Mouse (Mus musculus) c-Kit-positive CD71-positive TER-119-negative erythroid progenitor cells, embryonic 14.5 days (primary cell): ENCODE data around the gene Hps3.
A peak's percentile ranks its signal among the peaks of the same experiment; 100 is the strongest.
"Not testable (repeated sequence)": the region's sequence is repeated elsewhere in the genome, so short reads cannot be mapped to it uniquely, and the experiment has no call there.

Source experiments
- DNase-seq: peaks from one replicate; pipeline ENCODE4 v3.0.0-alpha.2; 2013; ENCODE audit warnings: low read depth

Gene Hps3

DNA sequence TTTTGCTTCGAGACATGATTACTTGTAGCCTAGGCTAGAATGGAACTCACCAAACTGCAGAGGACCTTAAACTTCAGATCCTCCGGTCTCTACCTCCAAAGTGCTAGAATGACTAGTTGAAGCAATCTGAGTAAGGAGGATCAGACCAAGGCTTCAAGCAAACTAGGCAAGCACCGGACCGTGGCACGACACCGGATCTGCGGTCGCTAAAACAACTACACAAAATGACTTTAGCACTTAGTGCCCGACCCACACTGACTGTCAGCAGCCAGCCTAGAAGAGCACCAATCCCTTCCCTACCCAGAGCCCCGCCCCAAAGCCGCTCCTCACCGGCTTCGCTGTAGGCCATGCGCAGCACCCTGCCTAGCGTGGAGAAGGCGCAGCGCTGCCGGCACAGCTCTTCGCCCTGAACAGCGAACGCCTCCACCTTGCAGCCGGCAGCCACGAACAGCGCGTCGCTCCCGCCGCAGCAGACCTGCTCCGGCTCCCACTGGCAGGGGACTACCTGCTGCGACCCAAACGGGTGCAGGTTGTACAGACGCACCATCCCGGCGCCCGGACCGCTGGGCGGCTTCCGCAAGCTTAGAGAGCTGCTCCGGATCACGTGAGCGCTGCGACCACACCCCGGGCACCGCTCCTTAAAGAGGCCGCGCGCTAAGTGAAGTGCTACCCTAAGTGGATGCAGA is at the start of gene Hps3:
Gene Hps3 (minus strand): TSS at position 597 of the 686 bp plus-strand sequence.
- peak; percentile 75 for DNase-seq

DNA sequence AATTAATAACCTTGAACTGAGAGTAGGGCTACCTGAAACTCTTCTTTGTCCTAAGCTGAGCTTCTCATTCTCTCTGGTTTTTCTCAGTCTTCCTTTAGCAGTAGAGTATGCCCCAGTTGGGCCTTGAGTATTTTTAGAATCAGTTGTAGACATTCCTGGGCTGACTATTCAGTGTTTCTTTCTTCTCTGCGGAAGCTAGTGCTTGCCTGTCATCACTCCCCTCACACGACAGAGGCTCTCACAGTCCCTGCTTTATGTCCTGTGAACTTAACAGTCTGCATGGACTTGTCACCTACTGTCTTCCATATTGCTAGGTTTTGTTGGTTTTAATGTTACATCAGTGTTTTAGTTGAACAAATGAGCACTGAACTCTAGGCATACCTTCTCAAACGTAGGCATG is 47.0 kb upstream of the Hps3 start:
- DNase-seq: no peak

DNA sequence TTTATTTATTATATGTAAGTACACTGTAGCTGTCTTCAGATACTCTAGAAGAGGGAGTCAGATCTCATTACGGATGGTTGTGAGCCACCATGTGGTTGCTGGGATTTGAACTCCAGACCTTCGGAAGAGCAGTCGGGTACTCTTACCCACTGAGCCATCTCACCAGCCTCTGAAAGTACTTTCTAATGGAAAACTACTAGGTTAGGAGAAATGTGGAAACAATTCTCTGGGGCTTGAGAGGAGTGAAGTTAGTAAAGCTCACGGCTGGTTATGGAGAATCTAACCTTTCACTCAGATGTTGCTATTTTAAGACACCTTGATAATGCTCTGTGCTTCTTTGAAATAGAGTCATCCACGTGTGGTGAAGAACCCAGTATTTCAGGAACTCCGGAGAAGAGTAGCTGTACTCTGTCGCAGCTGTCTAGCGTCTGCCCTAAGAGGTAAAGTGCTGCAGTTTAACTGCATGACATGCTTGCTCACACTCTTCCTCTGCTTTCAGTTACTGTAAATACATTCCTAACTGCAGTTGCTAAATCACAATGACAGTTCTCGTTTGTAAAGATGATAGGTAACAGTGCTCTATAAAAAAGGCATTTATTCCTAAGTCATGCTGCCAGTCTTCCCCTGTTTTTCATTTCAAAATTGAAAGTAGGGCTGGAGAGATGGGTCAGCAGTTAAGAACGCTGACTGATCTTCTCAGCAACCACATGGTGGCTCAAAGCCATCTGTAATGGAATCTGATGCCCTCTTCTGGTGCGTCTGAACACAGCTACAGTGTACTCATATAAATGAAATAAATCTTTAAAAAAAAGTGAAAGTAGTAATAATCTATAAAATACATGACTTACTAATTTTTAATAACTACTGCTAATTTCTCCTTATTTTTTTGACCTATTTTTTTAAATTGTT is 41.3 kb upstream of the Hps3 start:
- no peak for DNase-seq

DNA sequence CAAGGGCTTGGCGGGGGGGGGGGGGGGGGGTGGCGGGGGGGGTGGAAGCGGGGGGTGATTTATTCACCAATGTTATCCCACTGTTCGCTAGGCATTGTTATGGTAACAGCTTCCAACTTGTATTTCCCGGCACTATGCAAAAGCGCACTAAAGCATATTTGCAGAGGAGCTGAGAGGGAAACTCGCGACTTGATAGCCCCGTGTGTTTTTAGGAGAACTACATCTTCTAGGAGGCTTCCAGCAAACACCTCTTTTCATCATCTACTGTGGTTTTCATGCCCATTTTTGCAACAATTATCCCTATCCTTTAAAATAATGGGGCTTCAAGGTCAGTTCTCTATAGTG is 23.1 kb upstream of the Hps3 start:
- DNase-seq: no peak

- peak; percentile 88 for DNase-seq
Observed at GRCm38 (mm10) chr3:20057306-20058196, 22.4 kb upstream of the Hps3 start, which contains the start of gene Hltf. TSS of gene Hltf (plus strand) at chr3:20057811.

GRCm38 (mm10) chr3:20044736-20045135 is 9.6 kb upstream of the Hps3 start:
- not testable (repeated sequence) for DNase-seq

DNA sequence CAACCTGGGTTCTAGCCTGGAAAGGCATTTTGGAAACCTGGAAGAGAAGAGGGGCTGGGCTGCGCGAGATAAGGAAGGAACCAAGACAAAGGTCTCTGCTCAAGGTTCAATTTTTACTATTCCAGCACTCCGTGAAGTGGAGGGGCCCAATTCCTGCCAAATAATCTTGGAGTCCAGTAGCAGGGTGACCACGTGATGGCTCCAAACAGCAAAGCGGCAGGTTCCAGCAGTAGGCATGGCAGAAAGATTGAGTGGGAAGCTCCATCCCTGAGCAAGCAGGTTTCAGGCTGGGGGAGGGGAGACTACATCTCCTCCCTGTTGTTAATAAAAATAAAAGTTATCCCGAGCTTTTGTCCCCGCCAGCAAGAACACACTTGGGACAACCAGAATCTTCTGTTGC is 6.3 kb upstream of the Hps3 start:
- DNase-seq: not testable (repeated sequence)

GRCm38 (mm10) chr3:20036069-20036468 is 954 bp upstream of the Hps3 start:
- no peak for DNase-seq

- no peak for DNase-seq
Observed at GRCm38 (mm10) chr3:20033761-20034718, 1.1 kb downstream of the Hps3 start.

DNA sequence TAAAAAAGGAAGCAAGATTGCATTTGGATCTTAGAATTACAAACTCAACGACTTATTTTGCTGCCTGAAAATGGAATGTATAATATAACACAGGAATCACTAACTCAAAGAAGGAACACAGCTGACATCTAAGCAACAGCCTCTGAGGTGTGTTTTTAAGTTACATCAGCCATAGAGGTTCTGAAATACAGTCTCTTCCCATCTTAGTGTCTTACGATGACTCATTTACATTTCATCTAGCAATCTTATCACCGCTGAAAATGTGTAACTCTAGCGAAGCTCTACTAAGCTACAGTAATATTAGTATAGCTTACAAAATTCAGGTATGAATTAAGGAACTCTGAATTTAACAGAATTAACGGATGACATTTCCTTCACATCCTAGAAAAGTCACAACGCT is 4.3 kb downstream of the Hps3 start:
- no peak for DNase-seq

DNA sequence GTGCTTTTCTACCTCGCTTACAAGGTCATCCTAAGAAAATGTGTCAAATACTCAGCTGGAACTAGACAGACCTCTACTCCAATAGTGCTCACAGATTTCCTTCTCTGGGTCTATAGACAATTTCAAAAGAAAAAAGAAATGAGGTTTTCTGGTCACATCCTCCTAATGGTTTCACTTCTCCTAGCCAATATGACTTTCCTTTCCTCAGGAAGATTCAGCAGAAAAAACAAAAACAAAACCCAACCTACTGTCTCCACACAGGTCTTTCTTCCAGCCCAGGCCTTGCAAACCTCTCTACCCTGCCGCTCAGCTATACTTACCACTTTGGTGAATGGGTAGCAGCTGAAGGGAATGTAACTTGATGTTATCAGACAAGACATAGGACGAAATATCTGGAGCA is 6.5 kb downstream of the Hps3 start:
- no peak for DNase-seq

- no peak for DNase-seq
Observed at GRCm38 (mm10) chr3:20027788-20028187, 7.3 kb downstream of the Hps3 start.

DNA sequence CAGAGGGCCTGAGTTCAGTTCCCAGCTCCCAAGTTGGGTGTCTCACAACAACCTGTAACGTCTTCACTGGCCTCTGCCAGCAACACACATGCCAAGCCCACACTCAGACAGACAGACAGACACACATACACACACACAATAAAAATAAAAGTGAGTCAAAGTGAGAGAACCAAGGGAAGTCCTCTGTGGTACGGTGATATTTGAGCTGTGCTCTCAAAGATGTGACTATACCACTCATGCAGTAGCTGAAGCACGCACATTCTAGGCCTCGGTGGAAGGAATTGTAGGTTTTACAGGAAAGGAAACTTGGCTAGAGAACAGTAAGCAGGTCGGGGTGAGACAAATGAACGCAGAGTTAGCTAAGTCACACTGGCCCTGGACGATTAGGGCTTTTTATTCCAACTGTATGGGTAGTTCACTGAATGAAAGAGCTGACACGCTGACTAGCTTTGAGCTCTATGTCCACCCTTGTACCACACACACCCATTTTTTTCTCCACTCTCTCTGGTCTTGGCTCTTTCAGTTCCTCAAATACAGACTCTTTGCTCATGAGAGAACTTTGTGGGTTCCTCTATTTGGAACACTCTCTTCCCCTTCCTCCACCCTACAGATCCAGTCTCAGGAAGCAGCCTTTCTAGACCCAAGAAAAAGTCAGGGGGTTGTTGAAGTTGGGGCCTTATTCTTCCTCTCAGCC is 8.0 kb downstream of the Hps3 start:
- no peak for DNase-seq

GRCm38 (mm10) chr3:20026481-20026880 is 8.6 kb downstream of the Hps3 start:
- DNase-seq: no peak

DNA sequence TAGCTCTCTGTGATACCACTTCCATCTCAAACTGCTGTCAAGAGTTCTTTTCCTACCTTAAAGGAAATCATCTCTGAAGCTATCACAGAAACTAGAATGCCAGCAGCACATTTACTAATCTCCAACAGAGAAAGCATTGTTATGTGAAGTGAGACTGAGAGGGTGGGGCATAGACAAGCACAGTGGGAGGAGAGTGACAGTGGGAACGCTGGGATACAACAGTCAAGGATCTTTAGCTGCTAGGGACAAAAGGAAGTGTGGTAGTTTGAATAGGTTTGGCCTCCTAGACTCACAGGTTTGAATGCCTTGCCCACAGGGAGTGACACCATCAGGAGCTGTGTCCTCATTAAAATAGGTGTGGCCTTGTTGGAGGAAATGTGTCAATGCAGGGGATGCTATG is 11.3 kb downstream of the Hps3 start:
- DNase-seq: no peak

DNA sequence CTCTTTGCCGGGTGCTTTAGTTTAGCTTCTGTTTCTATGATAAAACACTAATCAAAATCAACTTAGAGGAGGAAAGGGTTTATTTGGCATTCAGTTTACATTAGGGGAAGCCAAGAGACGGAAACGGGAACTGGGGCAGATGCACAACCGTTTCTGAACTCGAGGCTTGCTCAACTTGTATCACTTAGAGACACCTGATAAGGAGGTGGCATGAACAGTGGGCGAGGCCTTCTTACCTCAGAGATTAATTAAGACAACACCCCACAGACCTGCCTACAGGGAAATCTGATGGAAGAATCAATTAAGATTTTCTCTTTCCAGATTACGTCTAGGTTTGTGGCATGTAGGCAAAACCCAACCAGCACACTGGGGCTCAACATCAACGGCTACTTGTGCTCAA is 17.0 kb downstream of the Hps3 start:
- no peak for DNase-seq

GRCm38 (mm10) chr3:20014454-20014853 is 20.7 kb downstream of the Hps3 start:
- DNase-seq: no peak

GRCm38 (mm10) chr3:20010905-20011304 is 24.2 kb downstream of the Hps3 start:
- DNase-seq: not testable (repeated sequence)

DNA sequence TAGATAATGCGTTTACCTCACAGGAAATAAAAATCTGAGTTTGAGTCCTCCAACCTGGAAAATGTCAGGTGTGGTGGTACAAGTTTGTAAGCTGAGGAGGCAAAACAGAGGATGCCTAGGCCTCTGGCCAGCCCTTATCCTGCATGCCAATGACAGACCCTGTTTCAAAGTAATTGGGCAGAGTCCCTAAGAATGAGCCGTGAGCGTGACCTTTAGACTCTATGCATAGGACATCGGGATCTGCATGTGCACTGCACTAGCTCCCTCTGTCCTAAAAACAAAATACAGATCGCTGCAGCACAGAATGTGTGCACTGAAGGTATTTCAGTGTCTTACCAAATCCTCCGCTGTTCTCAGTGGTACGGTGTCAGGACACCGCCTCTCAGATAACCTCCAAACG is 24.7 kb downstream of the Hps3 start:
- DNase-seq: no peak

GRCm38 (mm10) chr3:20007759-20008158 is 27.4 kb downstream of the Hps3 start:
- DNase-seq: no peak

GRCm38 (mm10) chr3:20007275-20007674 is 27.8 kb downstream of the Hps3 start:
- DNase-seq: no peak
